Mouse (Mus musculus) limb, embryonic 13.5 days (tissue): Measurements from ENCODE around the gene Nr3c2. TPM values are rescaled to one million over a fixed set of nuclear protein-coding genes. Genes with fewer than 3 reads are reported as not detected.

Experiments used
- ATAC-seq: fragments of 200-750 bp; cut with Nextera tagmentation; 2 replicates; pipeline ENCODE4 v1.8.0; 2017; ENCODE audit warnings: low read depth, moderate number of reproducible peaks, moderate TSS enrichment; ENCODE audit not compliant: low FRiP score
- H3K27ac ChIP-seq: fragments of 300-500 bp; sonication (generic); 2 replicates; pipeline ENCODE4 v1.5.1; 2015; ENCODE audit warnings: inconsistent platforms, mild to moderate bottlenecking, moderate library complexity
- H3K27me3 ChIP-seq: fragments of 300-500 bp; sonication (generic); 2 replicates; pipeline ENCODE4 v1.6.1; 2015; ENCODE audit warnings: mild to moderate bottlenecking, inconsistent platforms
- H3K36me3 ChIP-seq: fragments of 300-500 bp; sonication (generic); 2 replicates; pipeline ENCODE4 v1.6.1; 2015; ENCODE audit warnings: inconsistent platforms, mild to moderate bottlenecking, moderate library complexity
- H3K4me1 ChIP-seq: fragments of 300-500 bp; sonication (generic); 2 replicates; pipeline ENCODE4 v1.6.1; 2015; ENCODE audit warnings: inconsistent platforms
- H3K4me2 ChIP-seq: fragments of 300-500 bp; sonication (generic); replicated peaks from 2 replicates; pipeline ENCODE4 v1.6.1; 2015; ENCODE audit warnings: inconsistent platforms, mild to moderate bottlenecking, moderate library complexity
- H3K4me3 ChIP-seq: fragments of 300-500 bp; sonication (generic); 2 replicates; pipeline ENCODE4 v1.5.1; 2015; ENCODE audit warnings: moderate library complexity, mild to moderate bottlenecking, inconsistent platforms
- H3K9ac ChIP-seq: fragments of 300-500 bp; sonication (generic); 2 replicates; pipeline ENCODE4 v1.6.1; 2015; ENCODE audit warnings: mild to moderate bottlenecking, inconsistent platforms
- H3K9me3 ChIP-seq: fragments of 300-500 bp; sonication (generic); 2 replicates; pipeline ENCODE4 v1.6.1; 2016; ENCODE audit warnings: inconsistent platforms
- WGBS: fragments of 180-500 bp; shearing (Covaris S2); methylation state at CpG from one replicate; pipeline ENCODE4 v1.1.7; 2015; 5-methylcytosine and 5-hydroxymethylcytosine counted together
- polyA plus RNA-seq: library from polyadenylated mRNA; unstranded; fragments of >200 nt; fragmentation: Nextera tagmentation; extraction: Ambion mirVana; gene quantifications from 2 replicates; pipeline ENCODE4 v1.2.1, GENCODE M21; 2015

The Nr3c2 gene
- polyA plus RNA-seq, 1 experiment from 2014 or later, result 4.7 TPM

- Histone ChIP-seq H3K4me1 (no peaks in the 10 kb centered on the region), H3K9ac (no peak overlapping the region), H3K27me3 (no peaks in the 10 kb centered on the region), H3K4me2 (no peak overlapping the region), H3K27ac (no peak overlapping the region), H3K4me3 (no peak overlapping the region), H3K36me3 (no peaks in the 10 kb centered on the region), H3K9me3 (no peaks in the 10 kb centered on the region)
- no peak for ATAC-seq
- WGBS, result 88% methylated on average over 5 of the region's 5 CpGs
Measured at GRCm38 (mm10) chr8:77041214-77041613, 142.0 kb downstream of the Nr3c2 start.

GRCm38 (mm10) chr8:77044849-77045248 is 145.6 kb downstream of the Nr3c2 start:
- no peak for ATAC-seq
- WGBS, result 86% methylated on average over 12 of the region's 12 CpGs

GRCm38 (mm10) chr8:77045711-77046110 is 146.5 kb downstream of the Nr3c2 start:
- 87% methylated on average over 1 of the region's 1 CpGs for WGBS
- H3K4me3 ChIP-seq, result no peak overlapping the region
- ATAC-seq, result no peak

More at GRCm38 (mm10) chr8:77044849-77045248, 145.6 kb downstream of the Nr3c2 start:
- Histone ChIP-seq H3K4me2 (no peak overlapping the region), H3K9ac (no peak overlapping the region), H3K9me3 (no peaks in the 10 kb centered on the region), H3K27ac (no peak overlapping the region), H3K4me3 (no peak overlapping the region), H3K27me3 (no peaks in the 10 kb centered on the region), H3K4me1 (peaks cover 3% of the 10 kb centered on the region; the same call in 1 of the 2 replicates), H3K36me3 (no peaks in the 10 kb centered on the region)

GRCm38 (mm10) chr8:77046217-77046616 is 147.0 kb downstream of the Nr3c2 start:
- no peak overlapping the region for H3K27ac ChIP-seq
- no peaks in the 10 kb centered on the region for H3K9me3 ChIP-seq
- H3K27me3 ChIP-seq, result no peaks in the 10 kb centered on the region
- 94% methylated on average over 5 of the region's 5 CpGs for WGBS
- no peak overlapping the region for H3K4me2 ChIP-seq
- H3K36me3 ChIP-seq, result no peaks in the 10 kb centered on the region
- H3K4me3 ChIP-seq, result no peak overlapping the region
- no peak for ATAC-seq
- no peak overlapping the region for H3K9ac ChIP-seq
- peaks cover 3% of the 10 kb centered on the region; the same call in 1 of the 2 replicates for H3K4me1 ChIP-seq

More at GRCm38 (mm10) chr8:77045711-77046110, 146.5 kb downstream of the Nr3c2 start:
- Histone ChIP-seq H3K27me3 (no peaks in the 10 kb centered on the region), H3K9me3 (no peaks in the 10 kb centered on the region), H3K4me1 (peaks cover 3% of the 10 kb centered on the region; the same call in 1 of the 2 replicates), H3K9ac (no peak overlapping the region), H3K4me2 (no peak overlapping the region), H3K36me3 (no peaks in the 10 kb centered on the region), H3K27ac (no peak overlapping the region)

- Histone ChIP-seq H3K27ac (no peak overlapping the region), H3K4me2 (no peak overlapping the region), H3K27me3 (no peaks in the 10 kb centered on the region), H3K4me1 (peaks cover 3% of the 10 kb centered on the region; the same call in 1 of the 2 replicates), H3K36me3 (no peaks in the 10 kb centered on the region), H3K4me3 (no peak overlapping the region), H3K9ac (no peak overlapping the region), H3K9me3 (no peaks in the 10 kb centered on the region)
- no peak for ATAC-seq
- WGBS, result 69% methylated on average over 3 of the region's 3 CpGs
Measured at GRCm38 (mm10) chr8:77046731-77047130, 147.5 kb downstream of the Nr3c2 start.

GRCm38 (mm10) chr8:77051399-77052275 is 152.4 kb downstream of the Nr3c2 start:
- WGBS, result 80% methylated on average over 10 of the region's 10 CpGs

GRCm38 (mm10) chr8:77055492-77056021 is 156.3 kb downstream of the Nr3c2 start:
- no peak overlapping the region for H3K9ac ChIP-seq
- no peaks in the 10 kb centered on the region for H3K9me3 ChIP-seq
- WGBS, result 96% methylated on average over 3 of the region's 3 CpGs
- ATAC-seq, result no peak
- no peak overlapping the region for H3K27ac ChIP-seq
- H3K4me2 ChIP-seq, result no peak overlapping the region
- no peaks in the 10 kb centered on the region for H3K4me1 ChIP-seq
- no peaks in the 10 kb centered on the region for H3K36me3 ChIP-seq
- H3K27me3 ChIP-seq, result no peaks in the 10 kb centered on the region
- H3K4me3 ChIP-seq, result no peak overlapping the region

More at GRCm38 (mm10) chr8:77051399-77052275, 152.4 kb downstream of the Nr3c2 start:
- H3K27me3 ChIP-seq, result no peaks in the 10 kb centered on the region
- no peaks in the 10 kb centered on the region for H3K36me3 ChIP-seq
- peaks cover 3% of the 10 kb centered on the region; the same call in 1 of the 2 replicates for H3K4me1 ChIP-seq
- H3K9me3 ChIP-seq, result no peaks in the 10 kb centered on the region
- H3K4me2 ChIP-seq, result no peak overlapping the region
- ATAC-seq, result no peak
- H3K27ac ChIP-seq, result no peak overlapping the region
- no peak overlapping the region for H3K4me3 ChIP-seq
- no peak overlapping the region for H3K9ac ChIP-seq

GRCm38 (mm10) chr8:77056853-77057252 is 157.6 kb downstream of the Nr3c2 start:
- Histone ChIP-seq H3K9ac (no peak overlapping the region), H3K27ac (no peak overlapping the region), H3K4me2 (no peak overlapping the region), H3K4me1 (no peaks in the 10 kb centered on the region), H3K36me3 (no peaks in the 10 kb centered on the region), H3K27me3 (no peaks in the 10 kb centered on the region), H3K4me3 (no peak overlapping the region), H3K9me3 (no peaks in the 10 kb centered on the region)
- 87% methylated on average over 6 of the region's 6 CpGs for WGBS
- ATAC-seq, result no peak

- Histone ChIP-seq H3K4me2 (no peak overlapping the region), H3K4me1 (peaks cover 31% of the 10 kb centered on the region), H3K27ac (0 out of 2 replicates have a peak overlapping the region, but pooled peaks have one; percentile 10), H3K9ac (no peak overlapping the region), H3K4me3 (no peak overlapping the region), H3K9me3 (no peaks in the 10 kb centered on the region), H3K36me3 (no peaks in the 10 kb centered on the region), H3K27me3 (no peaks in the 10 kb centered on the region; the same call in 1 of the 2 replicates)
- ATAC-seq, result no peak
- 52% methylated on average over 4 of the region's 4 CpGs for WGBS
Measured at GRCm38 (mm10) chr8:77082687-77083086, 183.4 kb downstream of the Nr3c2 start.

- no peak overlapping the region for H3K9ac ChIP-seq
- ATAC-seq, result peak; percentile 55
- no peaks in the 10 kb centered on the region for H3K36me3 ChIP-seq
- no peak overlapping the region for H3K4me2 ChIP-seq
- peaks cover 34% of the 10 kb centered on the region for H3K4me1 ChIP-seq
- no peak overlapping the region for H3K27ac ChIP-seq
- no peaks in the 10 kb centered on the region for H3K27me3 ChIP-seq
- H3K4me3 ChIP-seq, result no peak overlapping the region
- WGBS, result 42% methylated on average over 8 of the region's 8 CpGs
- no peaks in the 10 kb centered on the region for H3K9me3 ChIP-seq
Measured at GRCm38 (mm10) chr8:77086036-77086435, 186.8 kb downstream of the Nr3c2 start.

- H3K27ac ChIP-seq, result no peak overlapping the region
- H3K9ac ChIP-seq, result no peak overlapping the region
- no peak for ATAC-seq
- 28% methylated on average over 4 of the region's 4 CpGs for WGBS
- no peaks in the 10 kb centered on the region for H3K27me3 ChIP-seq
- H3K4me1 ChIP-seq, result no peaks in the 10 kb centered on the region
- H3K9me3 ChIP-seq, result no peaks in the 10 kb centered on the region
- H3K4me3 ChIP-seq, result no peak overlapping the region
- H3K36me3 ChIP-seq, result no peaks in the 10 kb centered on the region
- no peak overlapping the region for H3K4me2 ChIP-seq
Measured at GRCm38 (mm10) chr8:77096721-77097120, 197.5 kb downstream of the Nr3c2 start.

- H3K27ac ChIP-seq, result no peak overlapping the region
- no peak for ATAC-seq
- H3K27me3 ChIP-seq, result no peaks in the 10 kb centered on the region
- 84% methylated on average over 10 of the region's 10 CpGs for WGBS
- H3K36me3 ChIP-seq, result no peaks in the 10 kb centered on the region
- H3K9me3 ChIP-seq, result no peaks in the 10 kb centered on the region
- no peak overlapping the region for H3K4me3 ChIP-seq
- H3K4me2 ChIP-seq, result no peak overlapping the region
- H3K9ac ChIP-seq, result no peak overlapping the region
- no peaks in the 10 kb centered on the region for H3K4me1 ChIP-seq
Measured at GRCm38 (mm10) chr8:77098101-77098500, 198.9 kb downstream of the Nr3c2 start.
